Mouse (Mus musculus): ENCODE measurements around the gene Bag5.

DNA sequence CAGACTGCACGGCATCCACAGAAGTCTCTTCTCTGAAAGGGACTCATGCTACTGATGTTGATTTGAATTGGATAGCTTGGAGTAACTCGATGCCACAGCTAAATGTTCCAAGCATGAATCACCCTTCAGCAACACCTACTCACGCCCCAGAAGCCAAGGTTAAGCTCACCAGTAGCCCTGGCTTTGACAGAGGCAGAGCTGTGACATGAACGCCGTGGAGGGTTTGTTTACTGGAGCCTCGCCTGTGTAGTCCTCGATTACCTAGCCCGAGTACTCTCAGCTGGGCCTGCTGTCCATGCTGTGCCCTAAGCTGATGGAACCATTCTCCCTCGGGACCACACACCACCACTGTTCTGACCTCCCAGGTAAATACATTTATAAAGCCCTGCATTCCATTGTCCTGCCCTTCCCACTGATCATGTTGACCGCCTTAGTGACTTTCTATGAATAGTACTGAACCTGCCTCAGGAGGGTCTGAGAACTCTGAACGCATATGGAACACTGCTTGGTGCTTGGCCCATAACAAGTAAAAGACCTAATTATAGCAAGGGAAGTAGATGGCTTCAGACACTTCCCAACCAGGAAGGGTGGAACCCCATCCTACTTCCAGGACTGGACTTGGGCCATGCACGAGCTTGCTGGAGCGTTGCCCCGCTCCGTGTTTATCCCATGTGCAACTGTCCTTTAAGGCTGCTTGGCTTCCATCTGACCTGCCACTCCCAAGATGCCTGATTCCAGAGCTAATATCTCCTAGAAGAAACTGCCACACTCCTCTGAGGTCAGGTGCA, 7.7 kb downstream of the Bag5 start:
- TF ChIP-seq CTCF (IDR thresholded peaks at IDR 0.05; ENCODE audit: low read depth) (no peak), EP300 (IDR thresholded peaks at IDR 0.05; ENCODE audit: low read depth) (no peak)

Measured in liver, postnatal 0 days (tissue).